Mouse (Mus musculus): ENCODE measurements around the gene Gm26992. TPM values are rescaled to one million over a fixed set of nuclear protein-coding genes. Genes with fewer than 3 reads are reported as not detected.

Gene Gm26992
- polyA plus RNA-seq, 1 experiment from 2014 or later: not detected

DNA sequence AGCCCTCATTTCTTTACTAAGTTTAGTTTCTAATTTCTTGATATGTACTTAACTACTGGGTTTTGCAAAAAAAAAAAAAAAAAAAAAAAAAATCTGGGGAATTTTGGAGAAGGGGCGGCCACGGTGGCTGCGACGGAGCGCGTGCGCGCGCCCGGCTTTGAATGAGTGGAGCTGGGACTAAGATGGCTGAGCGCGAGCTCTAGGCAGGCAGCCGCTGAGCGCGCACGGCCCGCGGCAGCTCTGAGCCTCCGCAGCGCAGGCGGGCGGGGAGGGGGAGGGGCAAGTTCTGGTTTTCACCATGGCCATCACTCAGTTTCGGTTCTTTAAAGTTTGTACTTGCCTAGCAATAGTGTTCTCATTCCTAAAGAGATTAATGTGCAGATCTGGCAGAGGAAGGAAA, 107.4 kb downstream of the Gm26992 start:
- Histone ChIP-seq H3K9ac (ENCODE audit: low read depth, low read length) (no peak overlapping the region), H3K36me3 (ENCODE audit: control insufficient read depth, insufficient read depth, low read length) (no peaks in the 10 kb centered on the region), H3K4me3 (ENCODE audit: low read length) (peak overlapping the region; percentile 26), H3K27ac (ENCODE audit: low read depth, low read length) (peak overlapping the region; percentile 23; the same call in 1 of the 2 replicates), H3K4me1 (ENCODE audit: control insufficient read depth, insufficient read depth, low read depth, low read length) (peaks cover 11% of the 10 kb centered on the region), H3K27me3 (replicated peaks; ENCODE audit: control insufficient read depth, insufficient read depth, low read length) (no peaks in the 10 kb centered on the region), H3K4me2 (ENCODE audit: low read length) (peak overlapping the region; percentile 53), H3K9me3 (ENCODE audit: control insufficient read depth, low read length) (no peaks in the 10 kb centered on the region)
- WGBS: under 1% methylated on average over 20 of the region's 23 CpGs
- peak; percentile 79 for ATAC-seq

Other genes with a start within 250 kb of the Gm26992 start
- 103 and 119 TPM in 2 replicates for gene Nap1l2, start 235.4 kb upstream of the Gm26992 start, polyA plus RNA-seq (2015; fragmentation: Nextera tagmentation; extraction: Ambion mirVana)
- not detected in 2 replicates for gene Cdx4, start 100.6 kb upstream of the Gm26992 start, polyA plus RNA-seq (2015; fragmentation: Nextera tagmentation; extraction: Ambion mirVana)
- gene Chic1, start 65.5 kb upstream of the Gm26992 start, polyA plus RNA-seq (2015; fragmentation: Nextera tagmentation; extraction: Ambion mirVana): 5.9 and 6.8 TPM in 2 replicates
- gene Tsx, start 7.5 kb upstream of the Gm26992 start, polyA plus RNA-seq (2015; fragmentation: Nextera tagmentation; extraction: Ambion mirVana): 0.20 TPM in 2 replicates
- not detected in 2 replicates for gene Zcchc13, start 208.6 kb downstream of the Gm26992 start, polyA plus RNA-seq (2015; fragmentation: Nextera tagmentation; extraction: Ambion mirVana)

Measured in hindbrain, embryonic 16.5 days (tissue).